Mouse (Mus musculus) myocyte (in vitro differentiated cells): Measurements from ENCODE around the gene Zfp410. TPM values are rescaled to one million over a fixed set of nuclear protein-coding genes. Genes with fewer than 3 reads are reported as not detected.

Experiments used
- H3K27me3 ChIP-seq: one replicate; pipeline ENCODE4 v1.6.1; 2011; ENCODE audit not compliant: control insufficient read depth, insufficient read depth, insufficient read length
- H3K36me3 ChIP-seq: one replicate; pipeline ENCODE4 v1.6.1; 2011; ENCODE audit not compliant: control insufficient read depth, insufficient read depth
- H3K4me2 ChIP-seq: one replicate; pipeline ENCODE4 v1.6.1; 2011; ENCODE audit warnings: low read depth, control low read depth
- H3K4me3 ChIP-seq: one replicate; pipeline ENCODE4 v1.5.1; 2011; ENCODE audit warnings: mild to moderate bottlenecking, control low read depth, moderate library complexity
- H3K79me2 ChIP-seq: one replicate; pipeline ENCODE4 v1.6.1; 2011; ENCODE audit not compliant: control insufficient read depth, insufficient read depth
- H3ac ChIP-seq: one replicate; pipeline ENCODE4 v1.6.1; 2011; ENCODE audit not compliant: control insufficient read depth, insufficient read length
- CEBPB ChIP-seq: IDR thresholded peaks from 2 replicates; pipeline ENCODE4 v1.6.1; 2011; ENCODE audit warnings: mild to moderate bottlenecking, moderate library complexity; ENCODE audit not compliant: poor library complexity, insufficient read depth, severe bottlenecking
- E2F4 ChIP-seq: IDR thresholded peaks from one replicate; pipeline ENCODE4 v1.6.1; 2011; ENCODE audit warnings: mild to moderate bottlenecking, control low read depth, moderate library complexity; ENCODE audit not compliant: insufficient read depth
- MAX ChIP-seq: IDR thresholded peaks from one replicate; pipeline ENCODE4 v1.6.1; 2011; ENCODE audit warnings: low read depth, mild to moderate bottlenecking, control low read depth
- MYOD1 ChIP-seq, 3 experiments: IDR thresholded peaks; one replicate each; pipeline ENCODE4 v1.6.1; 2011; ENCODE audit warnings: control low read depth in 2 of 3, low read depth in 2 of 3, mild to moderate bottlenecking in 2 of 3, moderate library complexity in 1 of 3; ENCODE audit not compliant: insufficient read length in 2 of 3, control insufficient read depth in 1 of 3
- MYOG ChIP-seq, 3 experiments: IDR thresholded peaks; one replicate each; pipeline ENCODE4 v1.6.1; 2011; ENCODE audit warnings: control low read depth in 2 of 3, low read depth in 2 of 3, mild to moderate bottlenecking in 2 of 3; ENCODE audit not compliant: insufficient read length in 2 of 3, control insufficient read depth in 1 of 3, insufficient read depth in 1 of 3
- POLR2A ChIP-seq: IDR thresholded peaks from one replicate; pipeline ENCODE4 v1.6.1; 2011; ENCODE audit warnings: low read depth, mild to moderate bottlenecking, control low read depth, moderate library complexity; ENCODE audit not compliant: insufficient read length
- POLR2AphosphoS2 ChIP-seq: IDR thresholded peaks from one replicate; pipeline ENCODE4 v1.6.1; 2011; ENCODE audit warnings: low read depth, control low read depth; ENCODE audit not compliant: insufficient read length
- REST ChIP-seq: IDR thresholded peaks from one replicate; pipeline ENCODE4 v1.6.1; 2011; ENCODE audit warnings: mild to moderate bottlenecking, control low read depth, moderate library complexity; ENCODE audit not compliant: insufficient read depth, insufficient read length
- SRF ChIP-seq: IDR thresholded peaks from one replicate; pipeline ENCODE4 v1.6.1; 2011; ENCODE audit warnings: low read depth; ENCODE audit not compliant: control insufficient read depth, insufficient read length
- TCF12 ChIP-seq: IDR thresholded peaks from one replicate; pipeline ENCODE4 v1.6.1; 2011; ENCODE audit warnings: mild to moderate bottlenecking, control low read depth; ENCODE audit not compliant: poor library complexity, insufficient read depth, severe bottlenecking
- TCF3 ChIP-seq: IDR thresholded peaks from one replicate; pipeline ENCODE4 v1.6.1; 2011; ENCODE audit warnings: low read depth, control low read depth; ENCODE audit not compliant: insufficient read length
- USF1 ChIP-seq: IDR thresholded peaks from one replicate; pipeline ENCODE4 v1.6.1; 2011; ENCODE audit warnings: low read depth, mild to moderate bottlenecking, control low read depth, moderate library complexity
- polyA plus RNA-seq: library from polyadenylated mRNA; unstranded; fragments of >200 nt; fragmentation: generic; extraction: Trizol; gene quantifications from one replicate; pipeline ENCODE4 v1.2.1, GENCODE M21; 2012; ENCODE audit warnings: missing spikeins

Gene Zfp410
- 18.7 TPM for polyA plus RNA-seq

DNA sequence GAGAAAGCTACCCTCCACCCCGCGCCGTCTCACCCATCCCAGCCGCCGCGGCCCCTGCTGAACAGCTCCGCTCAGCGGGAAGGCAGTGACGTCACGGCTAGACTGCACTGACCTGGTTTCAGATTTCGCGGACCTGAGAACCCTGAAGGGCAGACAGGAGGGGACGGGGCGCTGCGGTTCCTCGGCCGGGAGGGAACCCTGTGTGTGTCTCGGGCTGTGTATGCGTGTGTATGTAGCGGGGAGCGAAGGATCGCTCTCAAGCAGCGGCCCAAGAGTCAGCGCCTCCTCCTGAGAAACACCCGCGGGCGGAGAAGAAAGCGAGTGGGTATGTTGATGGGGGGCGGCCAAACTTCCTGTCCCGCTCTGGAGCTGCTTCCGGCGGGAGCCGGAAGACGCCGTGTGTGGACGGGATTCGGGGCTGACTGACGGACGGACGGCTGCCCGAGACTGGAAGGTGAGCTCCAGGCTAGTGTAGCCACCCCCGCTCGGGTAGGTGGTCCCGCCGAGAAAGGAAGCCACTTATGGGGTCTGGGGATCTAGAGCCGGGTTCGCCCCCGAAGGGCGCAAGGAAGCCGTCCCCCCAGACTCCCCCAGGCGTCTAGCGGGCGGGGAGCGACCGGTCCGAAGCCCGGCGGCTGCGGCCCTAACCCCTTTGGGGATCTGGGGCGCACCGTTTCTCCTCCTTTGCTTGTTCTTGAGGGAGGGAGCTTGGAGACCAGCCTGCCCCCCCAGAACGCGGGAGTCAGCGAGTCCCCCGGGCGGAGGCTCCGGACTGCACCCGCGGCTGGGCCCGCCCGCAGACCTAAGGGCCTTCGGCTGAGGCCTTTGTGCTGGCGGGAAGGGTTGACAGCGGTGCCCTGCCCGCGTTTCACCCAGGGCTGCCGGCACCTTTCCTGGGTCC, at the start of gene Zfp410:
Gene Zfp410, plus strand, starts transcription at position 132 of the 901 bp plus-strand sequence.
- Histone ChIP-seq H3K36me3 (no peaks in the 10 kb centered on the region), H3K27me3 (no peaks in the 10 kb centered on the region), H3K4me2 (peak within 1 kb of the TSS; percentile 92), H3K79me2 (peaks cover 48% of the 10 kb centered on the region), H3ac (peak within 1 kb of the TSS; percentile 30), H3K4me3 (peak within 1 kb of the TSS; percentile 96)
- TF ChIP-seq MYOD1 (IDR thresholded peaks at IDR 0.05; ENCODE audit: control insufficient read depth in 1 of 3, insufficient read length in 2 of 3, low read depth in 2 of 3) (peak in 1 of 3 experiments; percentile 22), POLR2A (peak; percentile 74), REST (peak; percentile 1), SRF (no peak), CEBPB (no peak), MAX (no peak), TCF3 (no peak), USF1 (no peak), E2F4 (peak; percentile 45), MYOG (IDR thresholded peaks at IDR 0.05; ENCODE audit: control insufficient read depth in 1 of 3, insufficient read depth in 1 of 3, insufficient read length in 2 of 3, low read depth in 2 of 3) (peak in 1 of 3 experiments; percentile 20), POLR2AphosphoS2 (peak; percentile 87), TCF12 (no peak)

DNA sequence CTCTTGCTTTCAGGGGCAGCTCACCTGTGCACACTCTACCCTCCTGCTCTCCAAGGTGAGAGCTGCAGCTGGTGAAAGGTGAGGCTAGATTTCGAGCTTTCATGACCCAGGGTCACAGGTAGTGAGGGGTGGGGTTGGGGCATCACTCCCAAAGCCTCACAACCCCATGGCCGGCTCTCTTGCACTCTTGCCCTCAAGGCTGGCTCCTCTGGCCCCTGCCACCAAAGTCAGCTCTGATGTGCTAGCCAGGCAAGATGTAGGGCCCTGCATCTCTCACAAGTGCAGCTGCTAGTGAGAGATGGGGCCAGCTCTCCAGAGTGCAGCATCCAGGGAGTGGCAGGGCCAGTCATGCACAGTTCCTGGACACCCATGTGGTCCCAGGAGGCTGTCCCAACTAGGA, 49.4 kb upstream of the Zfp410 start:
- no peak overlapping the region for H3ac ChIP-seq
- TF ChIP-seq E2F4: no peak
- no peaks in the 10 kb centered on the region for H3K36me3 ChIP-seq
- no peaks in the 10 kb centered on the region for H3K79me2 ChIP-seq
- no peaks in the 10 kb centered on the region for H3K27me3 ChIP-seq
- H3K4me3 ChIP-seq: no peak overlapping the region
- no peak overlapping the region for H3K4me2 ChIP-seq

DNA sequence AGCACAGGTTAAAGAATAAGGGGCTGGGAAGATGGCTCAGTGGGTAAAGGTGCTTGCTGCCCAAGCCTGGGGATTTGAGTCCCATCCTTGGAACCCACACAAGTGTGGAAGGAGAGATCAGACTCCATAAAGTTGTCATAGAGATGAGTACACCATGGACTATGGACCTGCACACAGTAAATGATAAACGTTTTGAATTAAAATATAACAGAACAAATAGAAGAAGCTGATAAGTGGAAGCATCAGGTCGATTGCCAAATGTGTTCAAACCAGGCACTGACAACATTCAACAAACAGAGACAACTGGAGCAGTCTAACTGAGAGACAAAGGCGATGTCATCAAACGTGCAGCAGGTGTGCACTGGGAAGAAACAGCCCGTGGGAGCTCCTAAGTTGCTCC, 43.3 kb upstream of the Zfp410 start:
- no peaks in the 10 kb centered on the region for H3K27me3 ChIP-seq
- H3K4me2 ChIP-seq: no peak overlapping the region
- TF ChIP-seq SRF: no peak
- no peak for TF ChIP-seq MYOD1 (IDR thresholded peaks at IDR 0.05; ENCODE audit: control insufficient read depth in 1 of 3, insufficient read length in 2 of 3, low read depth in 2 of 3)
- no peak for TF ChIP-seq TCF3
- no peak for TF ChIP-seq USF1
- no peak for TF ChIP-seq POLR2A
- TF ChIP-seq TCF12: no peak
- TF ChIP-seq MYOG (IDR thresholded peaks at IDR 0.05; ENCODE audit: control insufficient read depth in 1 of 3, insufficient read depth in 1 of 3, insufficient read length in 2 of 3, low read depth in 2 of 3): no peak
- no peak for TF ChIP-seq CEBPB
- no peak for TF ChIP-seq POLR2AphosphoS2

DNA sequence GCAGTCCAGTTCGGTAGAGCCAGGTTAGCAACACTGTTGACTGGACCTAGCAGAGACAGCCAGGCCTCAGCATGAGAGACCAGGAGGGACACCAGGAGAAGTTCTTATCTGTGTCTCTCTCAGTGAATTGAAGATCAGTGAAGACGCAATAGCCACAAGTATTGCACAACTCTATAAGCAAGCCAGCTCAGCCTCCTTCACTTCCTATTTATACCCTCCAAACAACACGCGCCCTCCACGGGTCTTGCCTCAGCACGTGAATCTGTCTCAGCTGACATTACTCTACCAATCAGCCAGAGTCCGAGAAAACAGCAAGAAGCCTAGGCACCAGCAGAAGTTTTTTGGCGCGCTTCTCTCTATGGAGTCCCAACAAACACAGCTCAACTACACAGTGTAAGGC, 41.4 kb upstream of the Zfp410 start:
- TF ChIP-seq E2F4 (no peak), CEBPB (0 out of 2 replicates have a peak, but pooled peaks have one; percentile 6)
- no peak overlapping the region for H3K4me3 ChIP-seq
- no peaks in the 10 kb centered on the region for H3K27me3 ChIP-seq

More for the DNA sequence above, 43.3 kb upstream of the Zfp410 start:
- Histone ChIP-seq H3K36me3 (no peaks in the 10 kb centered on the region), H3K79me2 (no peaks in the 10 kb centered on the region), H3K4me3 (no peak overlapping the region), H3ac (no peak overlapping the region)

DNA sequence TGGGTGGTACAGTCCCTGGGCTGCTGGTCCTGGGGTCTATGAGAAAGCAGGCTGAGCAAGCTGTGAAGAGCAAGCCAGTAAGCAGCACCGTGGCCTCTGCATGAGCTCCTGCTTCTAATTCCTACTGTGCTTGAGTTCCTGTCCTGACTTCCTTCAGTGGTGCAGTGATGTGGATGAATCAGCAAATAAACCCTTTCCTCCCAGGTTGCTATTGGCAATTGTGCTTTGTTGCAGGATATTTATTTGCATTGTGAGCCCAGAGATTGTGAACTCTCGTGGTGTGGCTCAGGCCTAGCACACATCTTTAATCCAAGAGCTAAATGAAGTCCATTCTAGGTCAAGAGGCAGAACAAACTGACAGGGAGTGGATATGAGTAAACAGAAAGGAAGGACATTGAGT, 40.4 kb upstream of the Zfp410 start:
- Histone ChIP-seq H3K79me2 (no peaks in the 10 kb centered on the region), H3K4me2 (no peak overlapping the region), H3ac (no peak overlapping the region), H3K27me3 (no peaks in the 10 kb centered on the region), H3K36me3 (no peaks in the 10 kb centered on the region), H3K4me3 (no peak overlapping the region)
- no peak for TF ChIP-seq POLR2A
- TF ChIP-seq TCF12: no peak
- no peak for TF ChIP-seq POLR2AphosphoS2
- no peak for TF ChIP-seq REST
- no peak for TF ChIP-seq TCF3
- no peak for TF ChIP-seq SRF
- TF ChIP-seq MYOD1 (IDR thresholded peaks at IDR 0.05; ENCODE audit: control insufficient read depth in 1 of 3, insufficient read length in 2 of 3, low read depth in 2 of 3): no peak
- no peak for TF ChIP-seq MYOG (IDR thresholded peaks at IDR 0.05; ENCODE audit: control insufficient read depth in 1 of 3, insufficient read depth in 1 of 3, insufficient read length in 2 of 3, low read depth in 2 of 3)
- TF ChIP-seq USF1: no peak
- no peak for TF ChIP-seq MAX
- TF ChIP-seq E2F4: no peak
- no peak for TF ChIP-seq CEBPB

More for the DNA sequence above, 41.4 kb upstream of the Zfp410 start:
- no peak overlapping the region for H3K4me2 ChIP-seq
- no peaks in the 10 kb centered on the region for H3K36me3 ChIP-seq
- H3K79me2 ChIP-seq: no peaks in the 10 kb centered on the region
- no peak overlapping the region for H3ac ChIP-seq
